In genomic region chr17:33719736-33720378, GRCm38 (mm10) we compare ENCODE assay signal across 23 mouse cellular contexts.
"Had no signal": no experiment of that assay in that cellular context is flagged by ENCODE, and none has a peak within 500 bp of the region (broad histone marks: within the 10 kb centered on the region; RNA-seq: fewer than 3 reads in every experiment).

No protein-coding gene starts in this region.

- H3K36me3 ChIP-seq: limb, embryonic 12.5 days; limb, embryonic 15.5 days; lung, embryonic 15.5 days had no signal

- DNase-seq: kidney, adult 18-20 months; kidney, adult 9 months; kidney, postnatal 14 days; layer of hippocampus, adult 9-11 months; left cerebral cortex, postnatal 4 days; lung, adult 18-20 months; lung, postnatal 10 days; lung, postnatal 36 days; retina, postnatal 1 day; thymus, adult 2 months; thymus, postnatal 14 days had no signal

- H3K27ac ChIP-seq: layer of hippocampus, adult 2 months; limb, embryonic 12.5 days; limb, embryonic 15.5 days; lung, embryonic 15.5 days; midbrain, embryonic 13.5 days; neural tube, embryonic 13.5 days; stomach, postnatal 0 days had no signal

- H3K4me3 ChIP-seq: layer of hippocampus, adult 2 months; left cerebral cortex, adult 2 months; myocyte had no signal

- H3K27me3 ChIP-seq: limb, embryonic 12.5 days; limb, embryonic 15.5 days; liver, embryonic 12.5 days; lung, embryonic 15.5 days; megakaryocyte, embryonic 14.5 days; midbrain, embryonic 13.5 days; neural tube, embryonic 13.5 days had no signal

- H3K9ac ChIP-seq: limb, embryonic 12.5 days; limb, embryonic 15.5 days; lung, embryonic 15.5 days; midbrain, embryonic 13.5 days; neural tube, embryonic 13.5 days had no signal

- H3K9me3 ChIP-seq: limb, embryonic 12.5 days; limb, embryonic 15.5 days; liver, embryonic 12.5 days; lung, embryonic 15.5 days; megakaryocyte, embryonic 14.5 days; midbrain, embryonic 10.5 days; midbrain, embryonic 13.5 days; neural tube, embryonic 13.5 days had no signal

- ATAC-seq: liver, embryonic 12.5 days had no signal

- H3K4me2 ChIP-seq: limb, embryonic 12.5 days; limb, embryonic 15.5 days had no signal
